ENCODE assay signal across 8 mouse cellular contexts in genomic region chr2:3799767-3800554, GRCm38 (mm10).
DNase-seq lines count a peak whose midpoint lies in the region; ATAC-seq and TF ChIP-seq lines count a peak whose summit lies in the region.

No protein-coding gene starts in this region.

- no peaks in the 10 kb centered on the region for H3K36me3 ChIP-seq in forebrain, embryonic 15.5 days
- H3K36me3 ChIP-seq in small intestine, adult 2 months (ENCODE audit: control insufficient read depth, insufficient read depth, low read length) = no peaks in the 10 kb centered on the region

- H3K27ac ChIP-seq in cerebellum, adult 2 months (ENCODE audit: insufficient read depth, low read length) = no peak overlapping the region
- H3K27ac ChIP-seq in forebrain, embryonic 15.5 days (replicated peaks) = no peak overlapping the region
- H3K27ac ChIP-seq in small intestine, adult 2 months (ENCODE audit: insufficient read depth, low read depth, low read length) = no peak overlapping the region

- H3K4me2 ChIP-seq in forebrain, embryonic 15.5 days (replicated peaks) = peak overlapping the region; percentile 52

- no peaks in the 10 kb centered on the region for H3K9me3 ChIP-seq in forebrain, embryonic 15.5 days

- WGBS in cerebellum, adult 2 months = 7% methylated on average over 18 of the region's 18 CpGs
- 9% methylated on average over 18 of the region's 18 CpGs for WGBS in forebrain, embryonic 15.5 days
- 8% methylated on average over 18 of the region's 18 CpGs for WGBS in small intestine, adult 2 months

- ATAC-seq in forebrain, embryonic 15.5 days (replicated peaks) = peak; percentile 88
- peak; percentile 86 for ATAC-seq in megakaryocyte-erythroid progenitor cell, adult 5-6 weeks (replicated peaks; ENCODE audit: low FRiP score, low TSS enrichment, poor library complexity, severe bottlenecking)

- no peaks in the 10 kb centered on the region for H3K4me1 ChIP-seq in cerebellum, adult 2 months (ENCODE audit: control insufficient read depth, insufficient read depth, low read length)
- peaks cover 8% of the 10 kb centered on the region; the same call in 1 of the 2 replicates for H3K4me1 ChIP-seq in forebrain, embryonic 15.5 days
- H3K4me1 ChIP-seq in small intestine, adult 2 months (ENCODE audit: control insufficient read depth, insufficient read depth, insufficient read length, low read length) = peaks cover 2% of the 10 kb centered on the region; the same call in 1 of the 2 replicates

- intact Hi-C loops in left cerebral cortex, postnatal 25 days (cut with DNase I) = loop anchor here (1.0 to 2.0 kb wide), 2 partner anchors 254 to 451 kb away; no protein-coding TSS in a partner anchor

- peak overlapping the region; percentile 50 for H3K4me3 ChIP-seq in cerebellum, adult 2 months (replicated peaks; ENCODE audit: insufficient read depth, low read depth, low read length)
- H3K4me3 ChIP-seq in forebrain, embryonic 15.5 days = peak overlapping the region; percentile 32
- H3K4me3 ChIP-seq in small intestine, adult 2 months (ENCODE audit: low read depth, low read length) = peak overlapping the region; percentile 59

- peak; percentile 22 to 28 for DNase-seq in left cerebral cortex, adult 18-20 months (ENCODE audit: low spot score in 2 of 2)
- no peak for DNase-seq in left cerebral cortex, adult 11 months (ENCODE audit: low spot score)
- peak; percentile 45 to 53 for DNase-seq in cerebellum, adult 2 months
- peak; percentile 60 for DNase-seq in hindlimb bud, embryonic 11.5 days (ENCODE audit: extremely low spot score, low read depth, low spot score)
- peak; percentile 35 to 42 for DNase-seq in left cerebral cortex, postnatal 25 days (ENCODE audit: low spot score in 2 of 2)

- H3K9ac ChIP-seq in forebrain, embryonic 15.5 days (replicated peaks) = 0 out of 2 replicates have a peak overlapping the region, but pooled peaks have one; percentile 21

- H3K27me3 ChIP-seq in cerebellum, adult 2 months (ENCODE audit: control insufficient read depth, insufficient read depth, low read length) = no peaks in the 10 kb centered on the region
- no peaks in the 10 kb centered on the region for H3K27me3 ChIP-seq in forebrain, embryonic 15.5 days
- H3K27me3 ChIP-seq in small intestine, adult 2 months (ENCODE audit: control insufficient read depth, insufficient read depth, low read length) = no peaks in the 10 kb centered on the region

- peak; percentile 70 for TF ChIP-seq CTCF in cerebellum, adult 2 months (IDR thresholded peaks at IDR 0.05; ENCODE audit: borderline replicate concordance, insufficient read depth, low read depth, low read length)
- TF ChIP-seq CTCF in small intestine, adult 2 months (IDR thresholded peaks at IDR 0.05; ENCODE audit: extremely low read depth, insufficient read length, insufficient replicate concordance, low read depth, low read length) = peak; percentile 81; the same call in 1 of the 2 replicates

- TF ChIP-seq POLR2A in cerebellum, adult 2 months (IDR thresholded peaks at IDR 0.05; ENCODE audit: borderline replicate concordance, insufficient read depth, low read length) = no peak
- no peak for TF ChIP-seq POLR2A in small intestine, adult 2 months (IDR thresholded peaks at IDR 0.05; ENCODE audit: low read depth, low read length)
